Mouse (Mus musculus) E14TG2a.4 (cell line): ENCODE measurements around the gene Arf6.
"Not testable (repeated sequence)": the region's sequence is repeated elsewhere in the genome, so short reads cannot be mapped to it uniquely, and the experiment has no call there.

Experiments
- H3K27me3 ChIP-seq: 2 replicates; pipeline ENCODE4 v1.6.1; 2014; ENCODE audit warnings: low read length, control low read depth; ENCODE audit not compliant: insufficient read depth
- H3K36me3 ChIP-seq: 2 replicates; pipeline ENCODE4 v1.6.1; 2014; ENCODE audit warnings: low read length, control low read depth; ENCODE audit not compliant: insufficient read depth
- H3K4me1 ChIP-seq: replicated peaks from 2 replicates; pipeline ENCODE4 v1.6.1; 2014; ENCODE audit warnings: low read depth, low read length, control low read depth
- H3K4me3 ChIP-seq: replicated peaks from 2 replicates; pipeline ENCODE4 v1.5.1; 2014; ENCODE audit warnings: mild to moderate bottlenecking, low read length
- H3K9me3 ChIP-seq: 2 replicates; pipeline ENCODE4 v1.6.1; 2014; ENCODE audit warnings: low read length, control low read depth
- CTCF ChIP-seq: conservative IDR thresholded peaks from 2 replicates; pipeline ENCODE4 v1.5.1; 2014; ENCODE audit warnings: low read length
- NANOG ChIP-seq: IDR thresholded peaks from 2 replicates; pipeline ENCODE4 v1.6.1; 2014; ENCODE audit warnings: borderline replicate concordance, low read length, mixed read lengths
- POU5F1 ChIP-seq: IDR thresholded peaks from 2 replicates; pipeline ENCODE4 v1.6.1; 2014; ENCODE audit warnings: low read length, borderline replicate concordance

The Arf6 gene

DNA sequence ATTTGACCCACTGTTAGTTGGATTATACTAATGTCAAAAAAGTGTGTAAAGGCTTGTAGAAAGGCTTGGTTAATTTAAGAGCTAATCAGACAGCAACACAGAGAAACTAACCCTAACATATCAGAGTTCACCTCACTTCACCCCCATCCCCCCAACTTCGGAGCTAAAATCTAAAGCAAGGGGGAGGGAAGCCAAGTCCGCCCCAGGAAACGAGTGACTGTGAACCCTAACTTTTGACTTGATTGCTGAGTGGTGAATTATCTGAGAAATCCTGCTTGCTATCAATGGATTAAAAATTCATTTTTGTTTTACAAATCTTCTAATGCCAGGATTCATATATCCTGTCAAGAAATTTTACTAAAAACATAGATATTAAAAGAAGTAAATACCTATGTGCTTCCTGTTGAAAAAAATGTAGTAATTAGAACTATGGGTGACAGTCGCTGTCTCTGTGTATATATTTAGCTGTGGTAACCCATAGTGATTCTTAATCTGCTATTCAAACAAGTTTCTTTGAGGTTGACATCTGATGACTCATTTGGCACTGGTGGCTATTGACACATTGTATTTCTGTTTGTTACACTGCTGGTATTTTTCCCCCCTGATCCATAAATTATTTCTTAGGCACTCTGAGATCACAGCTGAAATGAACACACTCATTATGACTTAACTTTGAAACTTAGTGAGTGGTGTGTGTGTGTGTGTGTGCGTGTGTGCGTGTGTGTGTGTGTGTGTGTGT lies 13.8 kb downstream of the Arf6 start:
- Histone ChIP-seq H3K27me3 (no peaks in the 10 kb centered on the region), H3K9me3 (no peaks in the 10 kb centered on the region), H3K36me3 (no peaks in the 10 kb centered on the region), H3K4me3 (no peak overlapping the region), H3K4me1 (no peaks in the 10 kb centered on the region; the same call in 1 of the 2 replicates)
- TF ChIP-seq NANOG (no peak), CTCF (no peak)

DNA sequence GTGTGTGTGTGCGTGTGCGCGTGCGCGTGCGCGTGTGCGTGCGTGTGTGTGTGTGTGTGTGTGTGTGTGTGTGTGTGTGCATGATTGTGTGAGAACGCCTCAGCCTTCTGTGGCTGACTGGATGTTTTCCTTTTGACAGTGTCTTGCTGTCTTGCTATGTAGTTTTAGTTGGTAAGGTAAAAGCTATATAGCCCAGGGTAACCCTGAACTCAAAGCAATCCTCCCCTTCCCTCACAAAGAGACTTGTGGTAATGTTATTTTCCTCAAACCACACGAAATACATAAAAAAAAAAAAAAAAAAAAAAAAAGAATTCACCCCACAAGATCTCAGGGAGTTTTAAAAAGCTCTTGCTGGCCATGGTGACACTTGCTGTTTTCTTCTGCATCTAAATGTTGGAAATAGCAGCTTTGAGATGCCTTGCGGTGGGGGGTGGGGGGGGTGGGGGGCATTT lies 14.4 kb downstream of the Arf6 start:
- H3K9me3 ChIP-seq, H3K36me3 ChIP-seq, H3K27me3 ChIP-seq, H3K4me3 ChIP-seq, H3K4me1 ChIP-seq: not testable (repeated sequence)

DNA sequence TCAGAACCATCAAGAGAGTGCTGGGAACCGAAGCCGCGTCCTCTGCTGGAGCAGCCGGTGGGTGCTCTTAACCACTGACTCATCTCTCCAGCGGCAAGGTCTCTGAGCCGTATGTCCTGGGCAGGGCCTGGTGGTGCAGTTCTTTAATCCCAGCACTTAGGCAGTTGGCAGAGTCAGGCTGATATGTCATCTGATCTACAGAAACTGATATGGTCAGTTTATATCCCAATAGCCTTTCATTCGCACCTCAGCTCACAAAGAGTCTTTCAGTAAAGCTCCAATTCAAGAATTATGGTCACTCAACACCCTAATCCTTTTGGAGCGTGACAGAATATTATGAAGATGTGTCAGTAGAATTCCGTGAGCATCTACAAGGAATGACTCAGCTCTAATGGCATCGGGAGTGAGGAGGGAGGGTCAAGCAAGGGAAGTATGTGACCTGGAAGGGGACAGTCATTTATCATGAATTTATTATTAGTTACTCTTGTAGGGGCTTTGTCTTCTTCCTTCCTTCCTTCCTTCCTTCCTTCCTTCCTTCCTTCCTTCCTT lies 16.4 kb downstream of the Arf6 start:
- no peak for TF ChIP-seq CTCF
- TF ChIP-seq POU5F1: no peak
- no peak for TF ChIP-seq NANOG
- H3K9me3 ChIP-seq: peaks cover 3% of the 10 kb centered on the region; the same call in 1 of the 2 replicates
- no peaks in the 10 kb centered on the region; the same call in 1 of the 2 replicates for H3K4me1 ChIP-seq
- H3K4me3 ChIP-seq: no peak overlapping the region
- H3K27me3 ChIP-seq: no peaks in the 10 kb centered on the region
- H3K36me3 ChIP-seq: no peaks in the 10 kb centered on the region

DNA sequence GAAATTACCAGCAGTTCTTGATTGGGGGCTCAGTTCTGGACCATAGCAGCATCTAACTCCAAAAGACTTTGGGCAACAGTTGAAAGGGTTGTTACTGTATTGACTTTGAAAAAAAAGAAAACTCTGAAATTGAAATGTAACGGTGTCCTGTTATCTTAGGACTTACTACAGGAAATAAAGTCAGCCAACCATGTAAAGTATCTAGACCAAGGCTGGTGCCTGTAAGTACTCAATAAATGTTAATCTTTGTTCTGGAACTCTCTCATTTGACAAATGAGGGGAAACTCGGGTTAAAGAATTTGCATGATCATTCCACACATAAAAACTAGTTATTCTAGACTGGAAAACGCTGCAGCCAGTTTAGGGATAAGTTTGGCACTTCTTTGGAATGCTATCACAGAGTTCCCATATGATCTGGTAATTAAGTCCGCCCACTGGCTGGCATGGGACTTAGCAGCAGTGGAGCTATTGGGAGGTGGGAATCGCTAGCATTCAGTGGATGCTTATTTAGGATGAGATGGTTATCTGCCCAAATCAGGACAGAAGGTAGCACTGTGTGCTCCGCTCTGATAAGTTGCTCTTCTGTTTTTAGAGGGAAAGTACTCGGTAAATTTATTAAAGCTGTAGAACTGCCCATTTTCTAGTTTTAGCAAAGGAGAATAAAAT lies 17.5 kb downstream of the Arf6 start:
- Histone ChIP-seq H3K36me3 (no peaks in the 10 kb centered on the region), H3K27me3 (no peaks in the 10 kb centered on the region), H3K4me1 (no peaks in the 10 kb centered on the region; the same call in 1 of the 2 replicates), H3K4me3 (no peak overlapping the region), H3K9me3 (peaks cover 3% of the 10 kb centered on the region; the same call in 1 of the 2 replicates)
- no peak for TF ChIP-seq CTCF
- no peak for TF ChIP-seq NANOG
- no peak for TF ChIP-seq POU5F1

DNA sequence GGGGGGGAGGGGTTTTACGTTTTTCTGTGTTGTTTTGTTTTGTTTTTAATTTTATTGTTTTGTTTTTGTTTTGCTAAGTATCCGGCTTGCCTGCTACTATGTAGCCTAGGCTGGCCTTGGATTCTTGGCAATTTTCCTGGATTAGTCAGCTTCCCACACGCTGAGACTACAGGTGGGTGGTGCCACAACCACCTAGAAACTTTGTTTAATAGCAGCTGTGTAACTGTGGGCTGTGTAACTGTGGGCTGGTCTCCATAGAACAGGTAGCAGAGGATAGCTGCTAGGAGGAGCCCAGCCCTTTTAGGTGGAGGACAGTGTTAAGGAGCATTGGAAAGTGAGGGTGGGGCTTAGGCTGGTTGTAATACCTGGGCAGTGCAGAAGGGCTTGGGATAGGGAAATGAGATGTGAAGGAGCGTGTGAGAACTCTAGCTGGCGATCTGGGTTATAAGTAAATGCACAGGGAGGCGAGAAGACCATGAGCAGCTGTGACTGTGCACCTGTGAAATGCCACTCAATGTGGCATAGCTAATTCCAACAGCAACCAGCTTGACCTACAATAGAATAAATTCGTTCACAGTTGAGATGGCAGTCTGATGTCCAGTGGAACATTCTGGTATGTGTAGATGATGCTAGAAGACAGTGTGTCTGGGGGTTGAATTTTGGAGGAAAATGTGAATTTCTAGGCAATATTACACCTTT lies 18.2 kb downstream of the Arf6 start:
- Histone ChIP-seq H3K4me1 (no peaks in the 10 kb centered on the region), H3K36me3 (no peaks in the 10 kb centered on the region), H3K4me3 (no peak overlapping the region), H3K9me3 (peaks cover 3% of the 10 kb centered on the region; the same call in 1 of the 2 replicates), H3K27me3 (no peaks in the 10 kb centered on the region)
- TF ChIP-seq NANOG (no peak), CTCF (no peak), POU5F1 (no peak)

DNA sequence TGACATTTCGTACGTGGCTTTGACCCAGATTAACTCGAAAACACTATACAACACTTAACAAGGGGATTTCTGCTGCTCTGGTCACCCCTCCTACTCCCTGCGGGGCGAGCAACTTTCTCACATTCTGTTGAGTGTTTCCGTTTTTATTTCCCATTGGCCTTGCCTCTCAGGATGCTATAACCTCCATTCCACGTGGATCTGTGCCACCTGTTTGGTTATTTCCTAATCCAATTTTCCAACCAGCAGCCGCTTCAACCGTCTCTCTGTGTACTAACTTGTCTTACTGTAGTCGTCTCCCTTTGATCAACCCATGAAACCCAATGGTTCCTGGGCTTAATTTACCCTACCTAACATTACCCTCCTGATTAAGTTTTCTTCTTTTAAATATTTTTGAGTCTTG lies 21.1 kb downstream of the Arf6 start:
- H3K4me1 ChIP-seq: no peaks in the 10 kb centered on the region
- H3K4me3 ChIP-seq: no peak overlapping the region
- no peaks in the 10 kb centered on the region for H3K27me3 ChIP-seq
- no peak for TF ChIP-seq NANOG
- TF ChIP-seq POU5F1: no peak
- no peak for TF ChIP-seq CTCF
- no peaks in the 10 kb centered on the region for H3K36me3 ChIP-seq
- peaks cover 8% of the 10 kb centered on the region; the same call in 1 of the 2 replicates for H3K9me3 ChIP-seq

DNA sequence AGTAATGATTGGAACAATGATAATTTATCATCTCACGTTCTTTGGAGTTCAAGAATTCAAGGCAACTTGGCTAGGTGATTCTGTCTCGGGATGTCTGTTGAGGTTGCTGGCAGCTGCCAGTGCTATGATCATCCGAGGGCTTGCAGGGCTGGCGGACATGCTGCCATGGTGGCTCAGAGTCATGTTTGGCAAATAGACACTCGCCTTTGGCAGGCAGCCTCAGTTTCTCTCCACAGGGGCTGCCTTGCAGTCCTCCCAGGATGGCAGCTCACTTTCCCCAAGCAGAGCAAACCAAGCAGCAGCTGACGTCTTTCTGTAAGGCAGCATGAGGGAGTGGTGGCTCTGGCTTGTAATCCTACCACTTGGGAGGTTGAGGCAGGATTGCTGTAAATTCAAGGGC lies 22.5 kb downstream of the Arf6 start:
- Histone ChIP-seq H3K36me3 (no peaks in the 10 kb centered on the region), H3K27me3 (no peaks in the 10 kb centered on the region), H3K4me1 (no peaks in the 10 kb centered on the region), H3K9me3 (peaks cover 8% of the 10 kb centered on the region; the same call in 1 of the 2 replicates), H3K4me3 (no peak overlapping the region)
- TF ChIP-seq POU5F1 (no peak), CTCF (no peak), NANOG (no peak)

DNA sequence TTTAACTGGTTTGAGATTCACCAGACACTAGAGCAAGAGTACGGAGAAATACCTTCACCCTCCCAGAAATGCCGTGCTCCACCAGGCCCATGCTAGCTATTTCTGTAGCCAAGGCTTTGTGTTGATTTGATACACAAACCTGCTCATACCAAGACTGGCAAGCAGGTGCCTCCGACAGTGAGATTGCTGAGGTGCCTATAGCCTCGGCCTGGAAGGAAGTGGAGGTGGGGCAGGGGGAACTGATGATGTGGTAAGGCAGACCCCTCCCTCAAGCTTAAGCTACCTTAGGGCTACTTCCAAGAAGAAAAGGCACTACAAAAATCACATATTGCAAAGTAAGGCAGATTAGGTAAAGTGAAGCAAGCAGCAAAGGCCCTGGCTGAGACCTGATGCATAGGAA lies 28.4 kb downstream of the Arf6 start:
- H3K4me1 ChIP-seq: no peaks in the 10 kb centered on the region
- H3K9me3 ChIP-seq: 0 out of 2 replicates have a peak, but pooled peaks cover 3% of the 10 kb centered on the region
- no peaks in the 10 kb centered on the region for H3K27me3 ChIP-seq
- no peak for TF ChIP-seq CTCF
- TF ChIP-seq NANOG: no peak
- no peak overlapping the region for H3K4me3 ChIP-seq
- H3K36me3 ChIP-seq: no peaks in the 10 kb centered on the region
